Mouse (Mus musculus) heart, adult 2 months (tissue): Measurements from ENCODE around the gene Mob2. TPM values are rescaled to one million over a fixed set of nuclear protein-coding genes. Genes with fewer than 3 reads are reported as not detected.

Source experiments
- DNase-seq, 2 experiments: peaks; one replicate each; pipeline ENCODE4 v3.0.0; 2021
- H3K27ac ChIP-seq: fragments of 200-600 bp; 2 replicates; pipeline ENCODE4 v1.8.1; 2022
- H3K27me3 ChIP-seq: fragments of 200-500 bp; 2 replicates; pipeline ENCODE4 v1.6.1; 2012; ENCODE audit warnings: mild to moderate bottlenecking, low read length, inconsistent platforms, mixed read lengths; ENCODE audit not compliant: control insufficient read depth, insufficient read depth
- H3K36me3 ChIP-seq: fragments of 200-500 bp; 2 replicates; pipeline ENCODE4 v1.6.1; 2012; ENCODE audit warnings: low read length, inconsistent platforms; ENCODE audit not compliant: control insufficient read depth, insufficient read depth
- H3K4me1 ChIP-seq: fragments of 200-500 bp; 2 replicates; pipeline ENCODE4 v1.6.1; 2011; ENCODE audit warnings: low read length; ENCODE audit not compliant: control insufficient read depth, insufficient read depth
- H3K4me3 ChIP-seq: fragments of 200-600 bp; 2 replicates; pipeline ENCODE4 v1.8.1; 2022
- H3K79me2 ChIP-seq: fragments of 200-500 bp; replicated peaks from 2 replicates; pipeline ENCODE4 v1.6.1; 2012; ENCODE audit warnings: mild to moderate bottlenecking, inconsistent platforms, low read length, moderate library complexity, mixed read lengths; ENCODE audit not compliant: control insufficient read depth, insufficient read depth
- H3K9ac ChIP-seq: fragments of 200-500 bp; 2 replicates; pipeline ENCODE4 v1.6.1; 2012; ENCODE audit warnings: low read depth, mild to moderate bottlenecking, control low read depth, inconsistent platforms, low read length, mixed read lengths
- CTCF ChIP-seq: fragments of 200-600 bp; IDR thresholded peaks from 2 replicates; pipeline ENCODE4 v1.8.1; 2022; ENCODE audit warnings: antibody characterized with exemption, mild to moderate bottlenecking, moderate library complexity
- EP300 ChIP-seq: fragments of 200-500 bp; IDR thresholded peaks from 2 replicates; pipeline ENCODE4 v1.6.1; 2011; ENCODE audit warnings: low read depth, low read length, control low read depth; ENCODE audit not compliant: insufficient read depth
- POLR2A ChIP-seq: fragments of 200-500 bp; IDR thresholded peaks from 2 replicates; pipeline ENCODE4 v1.6.1; 2011; ENCODE audit warnings: mild to moderate bottlenecking, low read depth, low read length, control low read depth; ENCODE audit not compliant: insufficient read depth
- WGBS: fragments of 180-500 bp; shearing (Covaris S2); methylation state at CpG from one replicate; pipeline ENCODE4 v1.1.7; 2018; 5-methylcytosine and 5-hydroxymethylcytosine counted together
- intact Hi-C: fragments of 180-260 bp; cut with DNase I; formaldehyde crosslinking; loops from one replicate; pipeline ENCODE4 v1.15.1; 2025
- polyA plus RNA-seq: library from polyadenylated mRNA; depleted of rRNA; stranded (reverse); fragments of >200 nt; gene quantifications from 2 replicates; pipeline ENCODE4 v1.2.3, GENCODE M21; 2012
- total RNA-seq, 2 experiments: library from RNA; stranded (reverse); gene quantifications; 2 replicates each; pipeline ENCODE4 v1.2.3; 2021

The Mob2 gene
- total and polyA plus RNA-seq, 3 experiments: 41.9 to 44.8 (median 44.5) TPM

GRCm38 (mm10) chr7:142077138-142077537 is 16.3 kb upstream of the Mob2 start:
- Histone ChIP-seq H3K4me3 (no peak overlapping the region), H3K27ac (peak overlapping the region; percentile 74), H3K79me2 (0 out of 2 replicates have a peak, but pooled peaks cover 1% of the 10 kb centered on the region), H3K9ac (no peak overlapping the region), H3K27me3 (no peaks in the 10 kb centered on the region), H3K4me1 (peaks cover 3% of the 10 kb centered on the region), H3K36me3 (peaks cover 7% of the 10 kb centered on the region; the same call in 1 of the 2 replicates)
- no peak for DNase-seq
- TF ChIP-seq CTCF (no peak), POLR2A (no peak), EP300 (no peak)
- 36% methylated on average over 3 of the region's 3 CpGs for WGBS
- intact Hi-C loops: no loop called here

DNA sequence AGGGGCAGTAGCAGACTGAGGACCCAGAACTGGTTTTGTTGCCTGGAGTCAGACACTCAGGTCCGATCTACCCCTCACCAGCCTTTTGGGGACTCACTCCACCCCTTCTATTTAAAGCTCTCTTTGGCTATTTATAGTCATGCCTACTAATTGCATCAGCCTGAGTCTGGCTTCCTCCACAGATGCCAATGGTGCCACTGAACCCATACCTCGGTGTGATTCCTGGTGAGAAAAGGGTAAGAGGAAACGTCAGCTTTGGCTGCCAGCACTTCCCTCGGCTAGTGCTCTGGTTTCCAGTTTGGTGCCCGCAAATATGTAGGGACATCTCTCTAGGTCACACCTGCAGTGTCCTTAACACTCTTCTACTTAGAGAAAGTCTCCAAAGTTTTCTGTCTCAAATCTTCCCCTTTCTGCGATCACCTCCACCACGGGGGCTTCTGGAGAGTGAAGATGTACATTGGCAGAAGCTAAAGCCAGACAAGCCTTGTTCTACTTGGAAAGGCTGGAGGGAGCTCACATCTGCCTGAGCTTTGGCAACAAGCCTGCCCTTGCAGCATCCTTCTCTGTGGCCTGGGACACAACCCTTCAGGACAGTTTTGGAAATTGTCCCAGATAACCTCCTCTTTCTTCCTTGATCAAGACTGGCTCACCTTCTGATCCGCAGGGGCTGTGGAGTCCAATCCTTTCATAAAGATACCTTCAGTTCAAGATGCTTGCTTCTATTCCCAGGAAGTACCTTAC is 13.5 kb upstream of the Mob2 start:
- H3K4me1 ChIP-seq: peaks cover 5% of the 10 kb centered on the region
- H3K27ac ChIP-seq: peak overlapping the region; percentile 86
- peaks cover 7% of the 10 kb centered on the region; the same call in 1 of the 2 replicates for H3K36me3 ChIP-seq
- intact Hi-C loops: no loop called here
- H3K79me2 ChIP-seq: 0 out of 2 replicates have a peak, but pooled peaks cover 1% of the 10 kb centered on the region
- no peaks in the 10 kb centered on the region for H3K27me3 ChIP-seq
- peak; percentile 42 to 53 for DNase-seq
- no peak overlapping the region for H3K4me3 ChIP-seq
- TF ChIP-seq CTCF (no peak), EP300 (0 out of 2 replicates have a peak, but pooled peaks have one; percentile 2), POLR2A (0 out of 2 replicates have a peak, but pooled peaks have one; percentile 45)
- no peak overlapping the region for H3K9ac ChIP-seq
- WGBS: 47% methylated on average over 8 of the region's 8 CpGs

DNA sequence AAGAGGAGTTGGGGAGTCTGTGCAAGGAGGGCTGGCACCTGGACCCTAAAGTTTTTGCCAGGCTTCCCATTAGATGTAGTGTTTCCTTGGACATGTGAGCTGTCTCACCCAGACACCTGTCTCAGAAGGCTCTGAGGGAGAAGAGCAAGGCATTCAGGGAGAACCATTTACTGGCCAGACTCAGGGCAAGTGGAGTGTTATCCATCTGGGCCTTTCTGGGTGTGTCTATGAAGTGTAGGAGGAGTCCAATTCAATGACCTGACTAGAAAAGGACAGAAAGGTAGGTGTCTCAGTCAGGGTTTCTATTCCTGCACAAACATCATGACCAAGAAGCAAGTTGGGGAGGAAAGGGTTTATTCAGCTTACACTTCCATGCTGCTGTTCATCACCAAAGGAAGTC is 10.9 kb upstream of the Mob2 start:
- Histone ChIP-seq H3K27ac (no peak overlapping the region), H3K9ac (no peak overlapping the region), H3K36me3 (peaks cover under 1% of the 10 kb centered on the region; the same call in 1 of the 2 replicates), H3K27me3 (no peaks in the 10 kb centered on the region), H3K79me2 (no peaks in the 10 kb centered on the region), H3K4me3 (no peak overlapping the region), H3K4me1 (peaks cover 3% of the 10 kb centered on the region)
- intact Hi-C loops: loop anchor here (1.0 kb wide), 1 partner anchor 26 kb away; no protein-coding TSS in a partner anchor
- DNase-seq: no peak
- no peak for TF ChIP-seq EP300
- no peak for TF ChIP-seq CTCF
- TF ChIP-seq POLR2A: no peak

DNA sequence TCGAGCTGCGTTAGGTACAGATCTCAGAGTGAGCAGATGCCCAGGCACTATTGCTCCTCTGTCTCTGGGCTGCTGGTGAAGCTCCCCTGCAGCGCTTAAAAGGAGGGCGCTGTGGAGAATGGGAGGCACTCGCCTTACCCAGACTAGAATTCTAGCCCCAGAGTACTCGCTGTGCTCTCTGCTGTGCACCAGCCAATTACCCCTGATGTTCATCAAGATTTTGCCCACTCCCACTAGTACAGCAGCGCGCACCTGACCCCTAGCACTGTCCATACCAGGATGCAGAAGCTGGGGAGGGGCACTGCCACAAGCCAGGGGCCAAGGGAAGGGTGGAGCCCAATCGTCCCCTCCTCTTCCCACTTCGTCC is 10.3 kb upstream of the Mob2 start:
- no peak for DNase-seq
- Histone ChIP-seq H3K4me3 (no peak overlapping the region), H3K79me2 (no peaks in the 10 kb centered on the region), H3K27ac (peak overlapping the region; percentile 32; the same call in 1 of the 2 replicates), H3K27me3 (no peaks in the 10 kb centered on the region), H3K36me3 (no peaks in the 10 kb centered on the region), H3K9ac (peak overlapping the region; percentile 19; the same call in 1 of the 2 replicates), H3K4me1 (peaks cover 3% of the 10 kb centered on the region)
- intact Hi-C loops: loop anchor here (1.0 kb wide), 1 partner anchor 26 kb away; no protein-coding TSS in a partner anchor
- 11% methylated on average over 9 of the region's 10 CpGs for WGBS
- no peak for TF ChIP-seq CTCF
- no peak for TF ChIP-seq EP300
- TF ChIP-seq POLR2A: no peak

DNA sequence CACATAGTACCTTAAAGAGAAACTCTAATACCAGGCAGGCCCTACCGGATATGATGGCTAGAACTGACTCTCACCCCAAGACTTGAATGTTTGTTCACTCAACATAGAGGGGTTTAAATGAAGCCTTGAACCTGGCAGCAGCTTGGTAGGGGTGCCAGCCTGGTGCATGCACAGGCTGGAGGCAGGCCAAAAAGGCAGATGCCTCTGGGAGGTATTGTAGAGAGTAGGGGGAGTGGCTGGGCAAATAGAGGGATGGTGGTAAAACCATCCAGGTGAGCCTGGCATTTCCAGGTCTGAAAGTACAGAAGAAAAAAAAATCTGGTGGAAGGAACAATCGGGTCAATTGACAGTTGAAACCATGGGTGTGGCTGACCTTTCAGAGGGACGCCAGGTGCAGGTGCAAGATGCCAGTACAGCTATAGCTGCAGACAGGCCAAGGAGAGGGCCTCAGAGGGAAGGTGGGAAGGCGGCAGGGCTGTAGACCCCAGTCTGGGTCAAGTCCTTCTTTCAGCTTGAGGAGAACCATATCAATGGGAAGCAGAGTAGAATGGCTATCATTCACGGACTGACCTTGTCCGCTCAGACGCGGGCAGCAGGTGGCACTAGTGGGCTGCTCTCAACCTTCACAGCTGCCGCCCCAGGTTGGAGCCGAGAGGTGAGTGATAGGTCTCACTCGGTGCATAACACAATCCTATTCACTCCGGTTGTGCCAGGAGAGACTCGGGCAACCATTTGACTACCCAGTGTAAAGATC is 9.8 kb upstream of the Mob2 start:
- H3K9ac ChIP-seq: no peak overlapping the region
- TF ChIP-seq EP300: peak; percentile 65; the same call in 1 of the 2 replicates
- no peak for TF ChIP-seq POLR2A
- TF ChIP-seq CTCF: peak; percentile 92
- no peaks in the 10 kb centered on the region for H3K27me3 ChIP-seq
- no peak overlapping the region for H3K4me3 ChIP-seq
- no peaks in the 10 kb centered on the region for H3K36me3 ChIP-seq
- 19% methylated on average over 13 of the region's 13 CpGs for WGBS
- peaks cover 3% of the 10 kb centered on the region for H3K4me1 ChIP-seq
- H3K79me2 ChIP-seq: no peaks in the 10 kb centered on the region
- H3K27ac ChIP-seq: peak overlapping the region; percentile 32; the same call in 1 of the 2 replicates
- intact Hi-C loops: loop anchor here (1.0 kb wide), 1 partner anchor 27 kb away; no protein-coding TSS in a partner anchor
- peak; percentile 71 to 85 for DNase-seq
